Mouse (Mus musculus): ENCODE measurements at regions not wholly inside any gene's neighbourhood (a gene's known extent, or its start where the extent isn't known, plus 50 kb on each side); places are given as distances from the start of the nearest gene placed in this dataset.

- no peak overlapping the region for H3K4me3 ChIP-seq (ENCODE audit: insufficient read depth, low read depth, low read length)
- H3K4me1 ChIP-seq (ENCODE audit: control insufficient read depth, insufficient read depth, low read length), result peaks cover 2% of the 10 kb centered on the region
- no peak for TF ChIP-seq POLR2A (IDR thresholded peaks at IDR 0.05; ENCODE audit: insufficient read depth, low read depth, low read length)
- TF ChIP-seq CTCF (IDR thresholded peaks at IDR 0.05; ENCODE audit: insufficient read depth, low read depth, low read length), result no peak
- 94% methylated on average over 3 of the region's 3 CpGs for WGBS
- H3K27ac ChIP-seq (ENCODE audit: insufficient read depth, low read depth, low read length), result no peak overlapping the region
Measured at GRCm38 (mm10) chr13:111957118-111957517, 148.3 kb upstream of the Map3k1 start.

GRCm38 (mm10) chr13:111957674-111958273 is 149.0 kb upstream of the Map3k1 start:
- H3K27ac ChIP-seq (ENCODE audit: insufficient read depth, low read depth, low read length), result no peak overlapping the region
- 94% methylated on average over 11 of the region's 11 CpGs for WGBS
- H3K4me1 ChIP-seq (ENCODE audit: control insufficient read depth, insufficient read depth, low read length), result peaks cover 2% of the 10 kb centered on the region
- H3K4me3 ChIP-seq (ENCODE audit: insufficient read depth, low read depth, low read length), result no peak overlapping the region
- TF ChIP-seq CTCF (IDR thresholded peaks at IDR 0.05; ENCODE audit: insufficient read depth, low read depth, low read length) (no peak), POLR2A (IDR thresholded peaks at IDR 0.05; ENCODE audit: insufficient read depth, low read depth, low read length) (no peak)

- Histone ChIP-seq H3K27ac (ENCODE audit: insufficient read depth, low read depth, low read length) (no peak overlapping the region), H3K4me3 (ENCODE audit: insufficient read depth, low read depth, low read length) (no peak overlapping the region), H3K4me1 (ENCODE audit: control insufficient read depth, insufficient read depth, low read length) (peaks cover 2% of the 10 kb centered on the region)
- TF ChIP-seq POLR2A (IDR thresholded peaks at IDR 0.05; ENCODE audit: insufficient read depth, low read depth, low read length) (no peak), CTCF (IDR thresholded peaks at IDR 0.05; ENCODE audit: insufficient read depth, low read depth, low read length) (no peak)
- 100% methylated on average over 1 of the region's 1 CpGs for WGBS
Measured at GRCm38 (mm10) chr13:111958421-111958820, 149.6 kb upstream of the Map3k1 start.

- no peak overlapping the region for H3K4me3 ChIP-seq (ENCODE audit: insufficient read depth, low read depth, low read length)
- 98% methylated on average over 2 of the region's 2 CpGs for WGBS
- TF ChIP-seq CTCF (IDR thresholded peaks at IDR 0.05; ENCODE audit: insufficient read depth, low read depth, low read length) (no peak), POLR2A (IDR thresholded peaks at IDR 0.05; ENCODE audit: insufficient read depth, low read depth, low read length) (no peak)
- no peaks in the 10 kb centered on the region for H3K4me1 ChIP-seq (ENCODE audit: control insufficient read depth, insufficient read depth, low read length)
- H3K27ac ChIP-seq (ENCODE audit: insufficient read depth, low read depth, low read length), result no peak overlapping the region
Measured at GRCm38 (mm10) chr13:111960036-111960435, 151.2 kb upstream of the Map3k1 start.

- WGBS, result 92% methylated on average over 6 of the region's 6 CpGs
- TF ChIP-seq POLR2A (IDR thresholded peaks at IDR 0.05; ENCODE audit: insufficient read depth, low read depth, low read length) (no peak), CTCF (IDR thresholded peaks at IDR 0.05; ENCODE audit: insufficient read depth, low read depth, low read length) (no peak)
- no peak overlapping the region for H3K27ac ChIP-seq (ENCODE audit: insufficient read depth, low read depth, low read length)
Measured at GRCm38 (mm10) chr13:111961423-111961822, 152.6 kb upstream of the Map3k1 start.

GRCm38 (mm10) chr13:111962155-111962554 is 153.4 kb upstream of the Map3k1 start:
- Histone ChIP-seq H3K4me3 (ENCODE audit: insufficient read depth, low read depth, low read length) (no peak overlapping the region), H3K4me1 (ENCODE audit: control insufficient read depth, insufficient read depth, low read length) (peaks cover 3% of the 10 kb centered on the region; the same call in 1 of the 2 replicates), H3K27ac (ENCODE audit: insufficient read depth, low read depth, low read length) (no peak overlapping the region)
- TF ChIP-seq CTCF (IDR thresholded peaks at IDR 0.05; ENCODE audit: insufficient read depth, low read depth, low read length), result no peak
- no peak for TF ChIP-seq POLR2A (IDR thresholded peaks at IDR 0.05; ENCODE audit: insufficient read depth, low read depth, low read length)
- 96% methylated on average over 4 of the region's 4 CpGs for WGBS

More at GRCm38 (mm10) chr13:111961423-111961822, 152.6 kb upstream of the Map3k1 start:
- Histone ChIP-seq H3K4me3 (ENCODE audit: insufficient read depth, low read depth, low read length) (no peak overlapping the region), H3K4me1 (ENCODE audit: control insufficient read depth, insufficient read depth, low read length) (peaks cover under 1% of the 10 kb centered on the region; the same call in 1 of the 2 replicates)

GRCm38 (mm10) chr13:111966113-111966512 is 157.3 kb upstream of the Map3k1 start:
- 90% methylated on average over 6 of the region's 6 CpGs for WGBS
- no peak for TF ChIP-seq CTCF (IDR thresholded peaks at IDR 0.05; ENCODE audit: insufficient read depth, low read depth, low read length)
- TF ChIP-seq POLR2A (IDR thresholded peaks at IDR 0.05; ENCODE audit: insufficient read depth, low read depth, low read length), result no peak

GRCm38 (mm10) chr13:111966627-111967026 is 157.8 kb upstream of the Map3k1 start:
- H3K27ac ChIP-seq (ENCODE audit: insufficient read depth, low read depth, low read length), result no peak overlapping the region
- 26% methylated on average over 3 of the region's 3 CpGs for WGBS

More at GRCm38 (mm10) chr13:111966113-111966512, 157.3 kb upstream of the Map3k1 start:
- Histone ChIP-seq H3K4me1 (ENCODE audit: control insufficient read depth, insufficient read depth, low read length) (peaks cover 3% of the 10 kb centered on the region; the same call in 1 of the 2 replicates), H3K27ac (ENCODE audit: insufficient read depth, low read depth, low read length) (no peak overlapping the region), H3K4me3 (ENCODE audit: insufficient read depth, low read depth, low read length) (no peak overlapping the region)

GRCm38 (mm10) chr13:111968197-111968596 is 159.4 kb upstream of the Map3k1 start:
- no peak overlapping the region for H3K4me3 ChIP-seq (ENCODE audit: insufficient read depth, low read depth, low read length)
- H3K27ac ChIP-seq (ENCODE audit: insufficient read depth, low read depth, low read length), result peak overlapping the region; percentile 36; the same call in 1 of the 2 replicates
- no peak for TF ChIP-seq POLR2A (IDR thresholded peaks at IDR 0.05; ENCODE audit: insufficient read depth, low read depth, low read length)
- TF ChIP-seq CTCF (IDR thresholded peaks at IDR 0.05; ENCODE audit: insufficient read depth, low read depth, low read length), result no peak
- 49% methylated on average over 7 of the region's 7 CpGs for WGBS
- peaks cover 3% of the 10 kb centered on the region; the same call in 1 of the 2 replicates for H3K4me1 ChIP-seq (ENCODE audit: control insufficient read depth, insufficient read depth, low read length)

More at GRCm38 (mm10) chr13:111966627-111967026, 157.8 kb upstream of the Map3k1 start:
- TF ChIP-seq POLR2A (IDR thresholded peaks at IDR 0.05; ENCODE audit: insufficient read depth, low read depth, low read length) (no peak), CTCF (IDR thresholded peaks at IDR 0.05; ENCODE audit: insufficient read depth, low read depth, low read length) (no peak)
- H3K4me3 ChIP-seq (ENCODE audit: insufficient read depth, low read depth, low read length), result no peak overlapping the region
- peaks cover 3% of the 10 kb centered on the region; the same call in 1 of the 2 replicates for H3K4me1 ChIP-seq (ENCODE audit: control insufficient read depth, insufficient read depth, low read length)

Data from olfactory bulb, adult 2 months (tissue).